Mouse (Mus musculus) A20 (cell line): ENCODE measurements around the gene Chit1.

Experiments used
- DNase-seq: peaks from one replicate; pipeline ENCODE4 v3.0.0-alpha.2; 2011; ENCODE audit warnings: low read depth, low spot score

Chit1 gene

DNA sequence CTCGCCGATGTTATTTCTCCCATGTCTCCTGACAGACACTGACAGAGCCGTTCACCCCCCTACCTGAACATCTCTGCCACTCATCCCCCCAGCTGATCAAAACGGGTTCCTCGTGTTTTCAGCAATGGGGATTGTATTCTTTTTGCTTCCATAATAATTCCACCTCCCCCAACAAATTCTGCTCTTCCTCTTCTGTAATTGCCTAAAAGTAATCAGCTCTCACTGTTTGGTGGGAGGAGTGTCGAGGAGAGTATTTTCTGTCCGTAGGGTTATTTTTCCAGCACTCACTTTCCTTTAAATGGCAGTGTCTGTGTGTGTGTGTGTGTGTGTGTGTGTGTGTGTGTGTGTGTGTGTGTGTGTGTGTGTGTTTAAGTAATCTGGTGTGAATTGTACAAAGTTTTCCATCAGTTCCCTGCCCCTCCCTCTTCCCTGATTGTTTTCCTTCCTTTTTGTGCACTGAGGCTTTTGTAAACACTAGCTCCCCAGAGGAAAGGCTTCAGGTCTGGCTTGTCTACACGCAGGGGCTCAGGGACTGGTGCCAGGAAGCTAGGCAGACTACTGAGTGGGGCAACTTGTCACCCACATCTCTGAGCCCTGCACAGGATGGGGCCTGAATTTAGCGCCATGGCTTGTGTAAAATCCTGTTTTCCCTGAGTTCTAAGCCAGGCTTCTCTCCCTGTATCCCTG, 31.4 kb upstream of the Chit1 start:
- peak; percentile 35 for DNase-seq

DNA sequence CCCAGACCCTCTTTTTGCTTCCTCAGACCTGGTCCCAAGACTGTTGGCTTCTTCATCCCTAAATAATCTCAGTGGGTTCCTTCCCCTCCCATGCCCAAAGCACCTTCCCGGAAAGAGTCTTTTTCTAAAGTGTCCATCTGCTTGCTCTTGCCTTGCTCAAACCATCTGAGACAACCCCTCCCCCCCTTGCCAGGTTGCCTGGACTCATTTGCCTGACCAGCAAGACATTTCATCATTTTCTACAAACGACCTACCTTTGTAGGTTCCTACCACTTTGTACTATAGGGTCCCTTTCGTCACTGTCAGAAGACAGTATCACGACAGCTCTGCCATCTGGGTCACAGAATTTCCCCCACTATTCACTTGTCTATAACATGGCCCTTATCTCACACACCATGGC, 30.6 kb upstream of the Chit1 start:
- no peak for DNase-seq

DNA sequence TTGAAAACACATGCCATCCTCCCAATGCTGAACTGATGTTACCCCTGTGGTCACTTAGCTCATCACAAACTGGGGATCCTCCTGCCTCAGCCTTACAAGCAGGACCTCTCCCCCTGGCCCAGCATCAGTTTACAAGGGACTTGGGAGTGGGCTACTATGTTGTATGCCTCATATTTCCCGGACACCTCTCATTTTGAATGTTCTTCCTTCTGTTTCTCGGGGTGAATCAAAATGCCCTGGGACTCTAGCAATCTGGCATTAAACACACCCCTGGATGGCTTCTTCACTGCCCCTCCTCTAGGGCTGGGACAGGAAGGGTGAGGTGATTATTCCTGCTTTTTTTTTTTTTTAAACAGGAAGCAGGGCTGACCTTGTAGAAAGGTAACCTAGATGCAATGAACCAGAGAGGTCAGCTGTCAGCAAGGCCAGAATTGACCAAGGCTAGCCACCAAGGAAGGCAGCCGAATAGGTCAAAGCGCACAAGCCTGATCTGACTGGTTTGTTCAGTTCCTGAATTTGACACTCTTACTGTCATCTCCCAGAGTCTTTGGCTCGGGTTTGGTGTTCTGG, 30.1 kb upstream of the Chit1 start:
- no peak for DNase-seq

DNA sequence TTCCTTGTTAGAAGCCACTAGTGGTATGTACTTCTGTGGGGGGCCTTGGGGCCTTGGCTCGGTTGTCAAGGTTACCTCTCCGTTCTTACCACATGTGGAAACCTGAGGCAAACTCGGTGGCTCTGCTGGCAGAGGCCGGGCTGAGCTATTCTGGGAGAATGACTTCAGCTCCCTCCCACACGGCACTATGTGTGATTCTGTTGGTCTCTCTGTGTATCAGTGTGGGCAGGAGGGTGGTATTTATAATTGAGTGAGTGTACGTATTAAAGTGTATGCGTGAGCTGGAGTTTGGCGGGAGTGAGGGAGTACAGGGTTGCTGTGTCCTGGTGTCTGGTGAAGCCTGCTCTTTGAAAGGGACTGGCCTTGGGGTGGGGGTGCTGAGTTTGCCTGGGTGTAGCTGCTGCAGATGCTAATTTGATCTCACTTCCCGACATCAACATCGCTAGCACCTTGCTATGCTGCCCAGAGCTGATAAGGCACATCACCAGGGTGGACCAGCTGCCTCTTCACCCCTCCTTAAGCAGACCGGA, 28.0 kb upstream of the Chit1 start:
- no peak for DNase-seq

DNA sequence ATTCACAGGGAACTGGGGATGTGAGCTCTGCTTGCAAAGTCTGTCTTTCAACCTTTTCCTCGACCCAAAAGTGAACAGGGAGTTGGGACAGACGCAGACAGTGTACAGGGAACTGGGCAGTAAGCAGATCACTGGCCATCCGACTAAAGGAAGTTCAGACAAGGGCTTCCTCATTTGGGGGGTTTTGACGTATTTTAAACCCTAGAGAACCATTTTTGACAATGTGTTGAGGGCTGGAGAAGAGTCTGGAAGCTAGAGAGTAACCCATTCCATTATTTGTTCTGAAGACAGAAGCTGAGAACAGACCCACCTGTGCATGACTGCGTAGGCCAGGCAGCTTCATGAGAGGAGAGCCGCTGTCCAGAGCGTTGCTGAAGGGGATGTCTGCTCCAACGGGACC, 27.4 kb upstream of the Chit1 start:
- no peak for DNase-seq

DNA sequence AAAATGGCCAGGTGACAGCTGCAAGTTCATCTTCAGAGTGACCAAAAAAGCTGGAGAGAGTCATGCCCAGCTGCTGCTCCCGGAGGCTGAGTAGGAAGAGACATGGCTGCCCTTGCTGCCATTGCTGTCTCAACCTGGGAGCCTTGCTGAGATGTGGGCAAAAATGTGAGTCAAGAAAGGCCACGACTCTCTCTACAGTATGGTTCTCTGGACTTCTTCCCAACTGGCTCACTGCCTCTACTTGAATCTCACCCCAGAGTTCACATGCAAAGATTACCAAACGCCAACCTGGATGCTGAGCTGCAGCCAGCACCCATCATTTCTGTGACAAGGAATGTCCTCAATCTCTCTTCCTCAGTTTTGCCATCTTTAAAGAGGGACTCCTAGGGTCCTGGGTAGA, 26.9 kb upstream of the Chit1 start:
- DNase-seq: no peak

DNA sequence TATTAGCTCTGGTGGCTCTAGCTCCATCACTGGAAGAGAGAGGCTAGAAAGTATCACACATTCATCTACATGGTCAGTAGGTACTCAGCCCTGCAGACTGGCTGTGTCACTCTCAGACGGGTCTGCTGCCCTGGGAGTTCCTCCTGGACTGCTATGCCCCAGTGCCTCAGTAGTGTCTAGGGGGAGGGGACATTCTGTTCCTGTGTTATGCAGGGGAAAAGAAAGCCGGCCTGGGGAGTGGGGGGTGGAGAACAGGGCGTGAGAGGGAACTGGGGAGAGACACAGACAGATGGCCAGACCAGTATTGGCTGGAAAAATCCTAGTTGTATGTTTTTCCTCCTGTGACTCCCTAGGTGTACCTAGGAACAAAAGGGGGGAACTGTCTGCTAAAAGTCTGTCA, 25.0 kb upstream of the Chit1 start:
- no peak for DNase-seq

DNA sequence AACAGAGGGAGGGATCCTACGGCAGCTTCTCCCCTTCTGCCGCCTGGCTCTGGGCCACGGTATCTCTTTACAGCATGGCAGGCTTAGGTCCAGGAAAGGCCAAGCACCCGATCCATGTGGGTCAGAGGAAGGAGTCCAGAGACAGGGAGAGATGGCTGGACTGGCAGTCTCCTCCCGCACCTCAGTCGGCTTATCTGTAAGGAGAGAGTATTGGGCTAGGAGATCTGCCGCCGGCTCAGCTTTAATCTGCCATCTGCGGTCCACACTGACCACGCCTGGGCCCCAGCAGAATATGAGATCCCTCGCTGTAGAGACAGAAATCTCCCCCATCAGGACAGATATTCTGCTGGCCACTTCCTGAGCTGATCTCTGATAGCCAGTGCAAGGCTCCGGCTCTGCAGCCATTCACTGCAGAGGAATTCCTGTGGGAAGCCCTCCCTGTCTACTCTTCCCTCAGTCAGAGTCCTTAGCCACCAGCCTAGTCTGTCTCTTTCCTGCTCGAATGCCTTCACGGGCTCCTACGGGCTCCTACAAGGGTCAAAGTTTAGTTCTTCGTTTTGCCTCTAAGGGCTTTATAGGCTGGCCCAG, 24.1 kb upstream of the Chit1 start:
- DNase-seq: no peak

DNA sequence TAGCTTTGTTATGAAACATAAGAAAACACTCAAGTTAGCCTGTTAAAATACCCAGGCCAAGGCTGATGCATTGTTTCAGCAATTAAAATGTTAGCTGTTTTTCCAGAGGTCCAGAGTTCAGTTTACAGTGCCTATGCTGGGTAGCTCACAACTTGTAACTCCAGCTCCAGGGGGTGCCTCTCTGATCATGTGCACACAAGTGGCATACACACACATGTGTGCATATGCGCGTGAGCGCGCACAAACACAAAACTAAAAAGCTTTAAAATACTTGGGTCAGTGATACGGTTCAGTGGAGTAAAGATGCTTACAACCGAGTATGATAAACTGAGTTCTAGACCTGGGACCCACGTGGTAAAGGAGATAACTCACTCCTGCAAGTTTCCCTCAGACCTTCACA, 22.0 kb upstream of the Chit1 start:
- no peak for DNase-seq

DNA sequence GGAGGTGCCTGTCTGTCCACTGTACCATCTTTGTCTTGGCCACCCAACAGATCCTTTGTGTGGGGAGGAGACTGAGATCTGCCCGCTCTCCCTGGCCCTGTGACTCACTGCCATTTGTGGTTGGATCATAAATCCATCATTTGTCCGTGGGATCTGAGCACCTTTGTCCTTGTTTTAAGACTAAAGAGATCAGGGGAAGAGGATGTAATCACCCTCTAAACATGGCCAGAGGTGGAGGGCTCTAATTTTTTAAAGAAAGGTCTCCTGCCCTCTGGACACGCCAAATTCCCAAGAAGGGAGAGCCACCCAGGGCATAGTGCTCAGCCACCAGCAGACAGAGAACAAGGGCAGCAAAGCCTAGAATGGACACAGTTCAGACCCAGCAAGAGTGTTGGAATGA, 19.2 kb upstream of the Chit1 start:
- DNase-seq: no peak

DNA sequence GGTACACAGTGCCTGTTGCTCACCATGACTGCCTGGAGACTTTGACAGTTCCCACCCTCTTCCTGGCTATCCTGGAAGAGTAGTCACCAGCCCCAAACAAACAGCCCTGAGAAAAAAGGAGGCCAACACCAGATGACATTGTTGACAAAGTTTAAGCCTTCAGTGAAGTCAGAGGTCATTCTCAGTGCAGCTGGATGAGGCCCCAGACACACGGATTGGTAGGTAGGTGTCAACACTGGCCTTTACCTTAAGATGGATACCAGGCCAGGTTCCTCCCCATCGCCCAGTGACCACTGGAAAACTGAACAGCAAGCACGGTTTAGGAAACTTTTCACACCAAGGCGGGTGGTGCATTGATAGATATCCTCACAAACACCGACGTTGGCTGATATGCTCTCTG, 18.7 kb upstream of the Chit1 start:
- DNase-seq: no peak

DNA sequence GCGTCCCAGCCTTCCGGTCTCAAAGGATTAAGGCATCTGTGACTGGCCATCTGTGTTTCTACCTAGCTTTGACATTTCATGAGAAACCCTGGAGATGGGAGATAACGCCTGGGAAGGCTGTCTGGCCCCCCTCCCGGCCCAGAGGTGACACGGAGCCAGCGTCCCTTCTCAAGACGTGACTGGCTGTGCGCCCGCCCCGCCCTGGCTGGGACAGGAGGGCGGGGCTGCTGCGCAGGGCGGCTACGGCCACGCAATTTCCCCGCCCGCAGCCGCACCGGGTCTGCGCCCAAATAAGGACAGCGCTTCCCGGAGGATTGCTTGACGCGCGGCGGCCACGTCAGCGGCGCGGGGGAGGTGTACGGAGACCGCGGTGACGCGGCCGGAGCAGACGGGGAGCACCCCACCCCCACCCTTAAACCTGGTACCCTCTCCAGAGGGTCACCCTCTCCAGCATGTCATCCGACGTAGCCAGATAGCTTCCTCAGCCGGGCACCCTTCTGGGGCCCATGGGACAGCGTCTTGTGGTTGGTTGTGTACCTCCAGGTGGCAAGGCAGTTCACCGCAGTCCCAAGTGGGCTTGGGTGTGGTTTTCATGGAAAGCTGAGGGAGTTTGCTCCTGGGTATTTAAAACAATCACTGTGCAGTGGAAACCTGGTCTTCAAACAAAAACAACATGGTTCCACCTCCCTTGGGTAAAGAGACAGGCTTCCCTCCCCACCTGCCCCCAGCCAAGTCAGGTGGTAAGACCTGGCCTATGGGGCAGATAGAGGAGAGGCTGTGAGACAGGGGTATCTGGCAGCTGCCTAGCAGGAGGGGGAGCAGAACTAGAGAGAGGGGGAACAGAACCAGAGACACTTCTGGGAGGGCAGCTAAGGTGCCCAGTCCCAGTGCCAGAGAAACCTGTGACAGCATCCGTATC, 17.9 kb upstream of the Chit1 start:
- peak; percentile 95 for DNase-seq

DNA sequence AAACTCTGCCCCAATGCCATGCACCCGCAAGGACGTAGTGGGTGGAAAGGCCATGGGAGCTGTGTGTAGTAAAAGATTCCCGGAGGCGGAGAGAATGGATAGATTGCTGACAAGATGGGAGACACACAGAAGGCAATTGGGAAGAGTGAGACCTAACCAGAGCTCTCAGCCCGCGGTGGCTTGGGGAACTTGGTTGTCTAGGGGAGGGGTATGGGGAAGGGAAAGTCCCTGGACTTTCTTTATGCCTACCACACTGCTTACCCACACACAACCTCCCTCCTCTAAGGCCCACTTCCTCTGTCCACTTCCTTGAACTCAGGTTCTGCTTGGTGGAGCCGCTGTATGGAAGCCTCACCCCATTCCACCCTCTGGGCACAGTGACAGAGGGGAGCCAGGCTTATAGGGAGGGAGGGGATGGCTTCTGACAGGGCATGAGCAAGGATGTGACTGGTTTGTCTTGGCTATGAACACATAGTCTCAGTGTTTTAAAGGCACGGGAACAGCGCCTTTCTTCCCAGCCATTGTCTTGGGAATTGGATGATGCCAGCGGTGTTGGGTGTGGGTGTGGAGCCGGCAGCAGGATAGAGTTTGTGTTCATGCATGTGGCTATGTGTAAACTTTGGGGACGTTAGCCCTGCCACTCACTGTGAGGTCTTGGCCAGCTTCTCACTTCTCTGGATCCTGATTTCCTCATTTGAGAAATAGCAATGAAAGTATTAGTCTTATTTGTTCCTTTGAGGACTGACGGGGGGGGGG, 17.1 kb upstream of the Chit1 start:
- DNase-seq: peak; percentile 85

DNA sequence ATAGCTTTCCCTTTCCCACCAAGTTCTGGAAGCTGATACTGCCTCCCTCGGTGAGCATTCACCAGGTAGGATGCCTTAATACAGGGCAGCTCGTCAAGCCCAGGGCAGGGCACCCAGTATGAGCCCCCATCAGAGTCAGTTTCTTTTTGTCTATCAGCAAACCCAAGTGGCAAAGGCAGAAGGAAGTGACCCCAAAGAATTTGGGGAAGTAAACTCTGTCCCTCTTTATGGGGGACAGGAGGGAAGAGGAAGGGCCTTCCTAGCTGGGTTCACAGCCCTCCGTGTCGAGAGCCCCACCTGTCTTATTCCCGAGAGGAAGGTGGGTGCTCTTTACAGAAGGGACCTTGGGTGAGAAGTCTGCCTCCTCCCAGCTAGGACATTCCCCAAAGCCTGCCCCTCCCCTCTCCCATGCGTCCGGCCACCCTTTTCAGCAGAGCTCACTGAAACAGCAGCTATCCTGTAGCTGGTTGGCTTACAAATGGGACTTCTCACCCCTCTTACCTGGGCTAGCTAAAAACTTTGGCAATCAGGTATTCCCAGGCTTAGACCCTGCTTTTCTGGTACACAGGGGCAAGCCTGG, 15.9 kb upstream of the Chit1 start:
- peak; percentile 74 for DNase-seq

DNA sequence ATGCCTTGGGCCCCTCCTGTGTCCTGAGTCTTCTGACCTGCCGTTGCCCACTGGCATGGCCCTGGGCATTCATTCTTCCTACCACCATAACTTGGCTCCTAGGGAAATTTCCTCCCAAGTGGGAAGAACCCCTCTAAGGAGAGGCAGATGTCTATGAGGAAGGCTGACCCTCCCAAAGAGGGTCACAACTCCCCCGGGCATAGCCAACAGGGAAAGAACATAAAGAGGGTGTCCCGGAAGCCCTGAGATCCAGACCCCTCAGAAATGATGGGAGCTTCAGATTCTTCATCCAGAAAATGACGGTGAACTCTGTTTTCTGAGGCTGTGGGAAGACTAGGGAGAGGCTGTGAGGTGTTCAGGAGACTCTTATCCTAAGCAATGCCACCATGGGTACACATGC, 15.3 kb upstream of the Chit1 start:
- DNase-seq: no peak

DNA sequence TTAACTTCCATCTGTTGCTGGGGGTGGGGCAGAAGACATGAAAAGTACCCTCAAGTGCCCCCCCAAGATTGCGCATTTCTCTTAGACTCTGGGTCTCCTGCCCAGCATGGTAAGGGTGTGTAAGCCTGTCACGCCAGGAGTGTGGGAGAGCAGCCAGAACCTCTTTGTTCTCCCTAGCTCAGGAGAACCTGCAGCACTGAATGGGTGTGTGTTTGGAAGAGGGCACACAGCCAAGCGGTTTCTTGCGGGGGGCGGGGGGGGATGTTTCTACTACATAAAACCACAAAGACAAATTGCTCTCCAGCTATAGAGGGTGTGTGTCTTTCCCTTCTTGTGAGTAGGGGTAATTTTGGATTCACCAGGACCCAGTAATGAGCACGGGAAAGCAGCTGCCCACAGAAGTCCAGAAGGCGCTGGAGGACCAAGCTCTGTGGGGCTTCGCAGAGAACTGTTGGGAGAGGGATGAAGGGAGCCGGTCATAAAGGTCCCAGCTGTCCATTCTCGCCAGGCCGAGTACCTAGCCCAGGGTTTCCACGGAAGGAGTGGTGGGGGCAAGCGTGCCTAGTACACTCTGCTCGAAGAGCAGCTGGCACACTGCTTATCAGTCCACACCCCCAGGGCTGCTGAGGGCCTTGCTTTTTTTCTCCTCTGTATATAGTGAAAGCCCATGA, 14.6 kb upstream of the Chit1 start:
- DNase-seq: no peak

DNA sequence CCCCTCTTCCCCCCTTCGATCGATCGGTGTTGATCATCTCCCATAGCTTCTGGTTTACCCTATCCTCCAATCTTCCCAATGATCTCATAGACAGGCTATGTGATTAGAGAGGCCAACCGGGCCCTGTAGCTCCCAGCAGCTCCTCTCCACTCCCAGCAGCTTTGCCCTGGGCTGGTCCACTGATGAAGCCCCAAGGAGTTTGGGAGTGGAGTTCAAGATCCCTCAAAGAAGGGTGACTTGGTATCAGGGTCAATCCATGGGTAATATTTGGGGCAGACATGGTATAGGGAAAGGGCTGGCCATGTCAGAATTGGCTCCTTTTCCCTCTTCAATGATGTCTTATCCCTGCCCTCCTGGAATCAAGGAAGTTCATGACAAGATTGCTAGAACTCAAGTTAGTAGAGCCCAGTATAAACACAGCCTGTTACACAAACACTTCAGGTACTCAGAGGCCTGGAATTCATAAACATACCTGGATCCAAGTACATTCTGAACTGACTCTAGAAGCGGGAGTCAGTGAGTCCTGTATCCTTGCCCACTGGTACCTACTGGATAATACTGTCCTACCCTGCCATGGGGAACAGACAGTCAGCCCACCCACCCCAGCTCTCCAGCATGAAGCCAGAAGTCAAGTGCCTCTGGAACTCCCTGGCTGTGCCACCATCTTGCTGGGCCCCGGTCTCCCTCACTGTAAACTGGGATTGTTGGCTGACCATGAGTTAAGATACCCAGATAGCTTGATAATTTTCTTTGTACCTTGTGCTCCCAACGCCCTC, 13.8 kb upstream of the Chit1 start:
- DNase-seq: no peak

DNA sequence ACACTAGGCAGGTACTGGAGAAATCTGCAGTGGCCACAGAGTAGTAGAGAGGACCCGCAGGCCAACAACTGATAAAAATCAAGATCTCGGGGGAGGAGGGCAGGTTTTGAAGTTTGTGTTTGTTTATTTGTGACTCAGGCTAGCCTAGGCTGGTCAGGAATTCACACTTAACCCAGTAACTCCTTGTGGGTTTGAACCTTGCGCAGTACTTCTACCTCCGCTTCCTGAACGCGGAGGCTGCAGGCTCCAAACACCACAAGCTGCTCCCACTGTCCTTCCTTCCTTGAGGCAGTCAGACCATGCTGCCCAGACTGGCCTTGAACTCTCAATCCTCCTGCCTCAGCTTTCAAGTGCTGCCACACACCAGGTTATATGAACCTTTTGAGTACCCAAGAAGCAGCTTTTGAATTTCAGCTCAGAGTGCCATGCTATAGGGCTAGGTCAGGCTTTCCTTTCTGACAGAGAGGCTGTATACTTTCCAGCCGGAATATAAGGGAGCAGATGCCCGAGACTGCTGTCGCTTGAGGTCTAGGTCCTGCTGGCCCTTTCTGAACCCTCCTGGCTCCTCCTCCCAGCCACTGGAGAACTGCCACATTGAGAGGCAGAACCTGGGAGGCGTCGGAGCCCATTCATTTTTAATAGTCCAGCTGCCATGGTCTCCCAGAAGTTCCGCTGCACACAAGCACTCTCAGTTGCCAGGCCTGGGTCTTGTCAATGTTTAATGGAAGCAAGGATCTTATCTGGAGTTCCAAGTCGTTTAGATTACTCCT, 12.9 kb upstream of the Chit1 start:
- DNase-seq: no peak
